Mouse (Mus musculus): ENCODE measurements around the gene Psme2. TPM values are rescaled to one million over a fixed set of nuclear protein-coding genes. Genes with fewer than 3 reads are reported as not detected.

The Psme2 gene
- total and polyA plus RNA-seq, 3 experiments: 467 to 757 (median 684) TPM

DNA sequence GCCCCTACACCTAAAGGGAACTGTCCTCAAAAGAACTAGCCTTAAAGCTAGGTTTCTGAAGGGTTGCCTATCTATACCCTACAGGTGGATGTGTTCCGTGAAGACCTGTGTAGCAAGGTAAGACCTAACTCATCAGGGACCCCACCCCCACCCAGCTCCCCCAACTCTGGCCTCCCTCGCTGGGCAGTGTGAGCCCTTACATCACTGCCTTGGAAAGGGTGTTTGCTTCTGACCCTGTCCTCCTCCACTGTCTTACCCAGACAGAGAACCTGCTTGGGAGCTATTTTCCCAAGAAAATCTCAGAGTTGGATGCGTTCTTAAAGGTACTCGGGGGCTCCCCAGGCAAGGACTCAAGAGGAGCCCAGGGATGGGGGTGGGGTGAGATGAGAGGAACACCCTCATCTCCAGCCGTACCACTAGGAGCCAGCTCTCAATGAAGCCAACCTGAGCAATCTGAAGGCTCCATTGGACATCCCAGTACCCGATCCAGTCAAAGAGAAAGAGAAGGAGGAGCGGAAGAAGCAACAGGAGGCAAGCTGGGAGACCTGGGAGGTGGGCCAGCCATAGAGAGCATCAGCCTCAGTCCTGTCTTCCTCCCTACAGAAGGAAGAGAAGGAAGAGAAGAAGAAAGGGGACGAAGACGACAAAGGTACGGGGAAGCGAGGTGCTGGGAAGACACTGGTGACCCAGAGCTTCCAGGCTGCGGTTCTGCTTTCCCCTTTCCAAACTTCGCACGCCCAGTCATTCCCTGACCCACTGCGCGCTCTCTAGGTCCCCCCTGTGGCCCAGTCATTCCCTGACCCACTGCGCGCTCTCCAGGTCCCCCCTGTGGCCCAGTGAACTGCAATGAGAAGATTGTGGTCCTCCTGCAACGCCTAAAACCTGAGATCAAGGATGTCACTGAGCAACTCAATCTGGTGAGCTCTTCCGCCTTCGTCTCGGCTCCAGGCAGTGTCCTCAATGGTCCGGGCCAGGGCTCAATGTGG lies 11.1 kb downstream of the Psme2 start:
- peaks cover 17 to 41% of the 10 kb centered on the region in 2 experiments for H3K4me1 ChIP-seq (ENCODE audit: control insufficient read depth in 1 of 2, insufficient read depth in 2 of 2)
- no peaks in the 10 kb centered on the region for H3K9me3 ChIP-seq (replicated peaks; ENCODE audit: low read length)
- no peak for DNase-seq (ENCODE audit: extremely low read depth)
- H3K79me2 ChIP-seq (replicated peaks; ENCODE audit: control insufficient read depth, extremely low read depth, insufficient read depth, poor library complexity, severe bottlenecking): peaks cover 12% of the 10 kb centered on the region
- H3K36me3 ChIP-seq (replicated peaks in 1 of 2; ENCODE audit: control insufficient read depth in 1 of 2, insufficient read depth in 1 of 2, low read length in 1 of 2): peaks cover 19 to 38% of the 10 kb centered on the region in 2 experiments
- dilution Hi-C loops (cut with MboI; ENCODE audit: extremely low pct_ligation_motif_present, extremely low pct_unique_long_range_greater_than_20kb, low sequenced_read_pairs): no loop called here
- no peaks in the 10 kb centered on the region for H3K27me3 ChIP-seq (replicated peaks)
- H3K4me2 ChIP-seq (ENCODE audit: insufficient read depth, low read depth, poor library complexity, severe bottlenecking): peak overlapping the region; percentile 92
- TF ChIP-seq ELF1 (IDR thresholded peaks at IDR 0.05; ENCODE audit: low read depth, low read length) (no peak), MEF2A (IDR thresholded peaks at IDR 0.05; ENCODE audit: borderline replicate concordance, low read depth, low read length) (no peak), SMC3 (IDR thresholded peaks at IDR 0.05; ENCODE audit: low read depth, low read length) (no peak), CTCF (conservative IDR thresholded peaks at IDR 0.05 in 1 of 2, IDR thresholded peaks at IDR 0.05 in 1 of 2; ENCODE audit: low read depth in 2 of 2, low read length in 2 of 2) (peak in 1 of 2 experiments; percentile 31; a peak in 2 of 4 replicates), SIN3A (IDR thresholded peaks at IDR 0.05; ENCODE audit: low read length) (no peak), ZKSCAN1 (IDR thresholded peaks at IDR 0.05; ENCODE audit: borderline replicate concordance, low read depth, low read length) (peak; percentile 90), MYC (IDR thresholded peaks at IDR 0.05; ENCODE audit: low read depth, low read length) (no peak), EP300 (IDR thresholded peaks at IDR 0.05; ENCODE audit: low read length) (no peak)
- peak overlapping the region; percentile 83; the same call in 1 of the 2 replicates for H3K9ac ChIP-seq (ENCODE audit: insufficient read depth, low read depth)
- H3K4me3 ChIP-seq (replicated peaks in 1 of 3; ENCODE audit: low read depth in 2 of 3, low read length in 2 of 3, poor library complexity in 1 of 3): peak overlapping the region; percentile 35 to 96 (median 95)
- peak overlapping the region; percentile 32; the same call in 1 of the 2 replicates for H3K27ac ChIP-seq (ENCODE audit: insufficient read depth, low read depth)
- in situ Hi-C loops (cut with MboI; ENCODE audit: low pct_ligation_motif_present, low pct_unique_long_range_greater_than_20kb, low sequenced_read_pairs): no loop called here

DNA sequence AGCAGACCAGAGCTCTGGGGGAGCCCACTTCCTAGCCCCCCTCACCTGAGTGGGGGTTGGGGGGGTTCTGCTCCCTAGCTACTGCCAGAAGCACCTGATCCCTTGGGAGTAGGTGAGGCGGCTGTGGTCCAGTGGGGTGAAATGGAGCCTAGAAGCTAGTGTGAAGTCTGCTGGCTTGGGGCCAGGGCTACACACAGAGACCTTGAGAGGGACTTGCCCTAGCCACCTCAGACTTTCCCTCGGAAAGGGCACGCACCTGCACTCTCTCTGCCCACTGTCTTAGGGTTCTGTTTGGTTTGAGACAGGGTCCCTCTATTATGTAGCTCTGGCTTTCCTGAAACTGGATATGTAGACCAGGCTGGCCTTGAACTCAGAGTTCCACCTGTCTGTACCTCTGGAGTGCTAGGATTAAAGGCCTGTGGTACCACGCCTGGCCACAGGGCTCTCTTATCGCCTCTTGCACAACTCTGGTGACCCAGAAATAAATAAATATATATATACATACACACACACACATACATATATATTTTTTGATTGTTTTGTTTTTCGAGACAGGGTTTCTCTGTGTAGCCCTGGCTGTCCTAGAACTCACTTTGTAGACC lies 12.1 kb downstream of the Psme2 start:
- TF ChIP-seq MEF2A (IDR thresholded peaks at IDR 0.05; ENCODE audit: borderline replicate concordance, low read depth, low read length) (no peak; the same call in 1 of the 2 replicates), MAZ (IDR thresholded peaks at IDR 0.05; ENCODE audit: low read depth, low read length) (0 out of 2 replicates have a peak, but pooled peaks have one; percentile 10), TCF12 (IDR thresholded peaks at IDR 0.05; ENCODE audit: low read depth, low read length) (peak; percentile 33; the same call in 1 of the 2 replicates)
- peak overlapping the region; percentile 75 to 96 (median 95) for H3K4me3 ChIP-seq (replicated peaks in 1 of 3; ENCODE audit: low read depth in 2 of 3, low read length in 2 of 3, poor library complexity in 1 of 3)
- dilution Hi-C loops (cut with MboI; ENCODE audit: extremely low pct_ligation_motif_present, extremely low pct_unique_long_range_greater_than_20kb, low sequenced_read_pairs) (no loop called here), in situ Hi-C loops (cut with MboI; ENCODE audit: low pct_ligation_motif_present, low pct_unique_long_range_greater_than_20kb, low sequenced_read_pairs) (no loop called here)
- no peaks in the 10 kb centered on the region for H3K9me3 ChIP-seq (replicated peaks; ENCODE audit: low read length)
- H3K79me2 ChIP-seq (replicated peaks; ENCODE audit: control insufficient read depth, extremely low read depth, insufficient read depth, poor library complexity, severe bottlenecking): peaks cover 12% of the 10 kb centered on the region
- H3K4me1 ChIP-seq (ENCODE audit: control insufficient read depth in 1 of 2, insufficient read depth in 2 of 2): peaks cover 13 to 34% of the 10 kb centered on the region in 2 experiments
- peak overlapping the region; percentile 83 for H3K9ac ChIP-seq (ENCODE audit: insufficient read depth, low read depth)
- H3K4me2 ChIP-seq (ENCODE audit: insufficient read depth, low read depth, poor library complexity, severe bottlenecking): peak overlapping the region; percentile 92
- H3K27me3 ChIP-seq (replicated peaks): no peaks in the 10 kb centered on the region
- peak; percentile 45 for DNase-seq (ENCODE audit: extremely low read depth)
- peak overlapping the region; percentile 77 for H3K27ac ChIP-seq (ENCODE audit: insufficient read depth, low read depth)
- peaks cover 19 to 36% of the 10 kb centered on the region in 2 experiments for H3K36me3 ChIP-seq (replicated peaks in 1 of 2; ENCODE audit: control insufficient read depth in 1 of 2, insufficient read depth in 1 of 2, low read length in 1 of 2)
